Mouse (Mus musculus): ENCODE measurements around the gene 4931428F04Rik. TPM values are rescaled to one million over a fixed set of nuclear protein-coding genes. Genes with fewer than 3 reads are reported as not detected.
A peak's percentile ranks its signal among the peaks of the same experiment; 100 is the strongest.

The 4931428F04Rik gene
- polyA plus RNA-seq, 1 experiment from 2014 or later = 10.5 TPM

DNA sequence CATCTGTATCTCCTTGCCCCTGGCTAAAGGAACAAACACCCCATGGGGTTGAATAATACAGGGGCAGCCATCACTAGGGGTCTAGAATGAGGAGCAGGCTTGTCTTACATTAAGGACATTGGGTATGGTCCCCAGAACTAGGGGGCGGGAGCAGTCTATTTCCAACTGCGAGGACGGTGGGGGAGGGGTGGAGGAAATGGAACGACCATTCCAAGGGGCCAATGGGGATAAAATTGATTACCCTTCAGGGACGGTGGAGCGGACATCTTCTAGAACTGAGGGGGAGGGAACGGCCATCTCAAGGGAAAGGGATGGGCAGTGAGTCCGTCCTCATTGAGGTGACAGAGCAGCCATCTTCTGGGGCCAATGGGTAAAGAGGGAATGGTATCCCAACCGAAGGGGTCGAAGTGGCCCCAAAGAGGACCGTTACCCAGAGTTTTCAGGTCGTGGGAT, 36.0 kb upstream of the 4931428F04Rik start:
- Histone ChIP-seq H3K4me3 (ENCODE audit: low read length) (peak overlapping the region; percentile 94), H3K9ac (replicated peaks; ENCODE audit: low read length) (peak overlapping the region; percentile 90), H3K9me3 (ENCODE audit: low read length) (no peaks in the 10 kb centered on the region), H3K27ac (ENCODE audit: low read length) (peak overlapping the region; percentile 71), H3K36me3 (ENCODE audit: insufficient read depth, low read length) (peaks cover 37% of the 10 kb centered on the region), H3K27me3 (ENCODE audit: insufficient read depth, low read length) (no peaks in the 10 kb centered on the region), H3K4me2 (replicated peaks; ENCODE audit: low read depth, low read length) (peak overlapping the region; percentile 79), H3K4me1 (ENCODE audit: insufficient read depth, low read length) (peaks cover 18% of the 10 kb centered on the region)
- WGBS = 1% methylated on average over 12 of the region's 12 CpGs
- ATAC-seq (ENCODE audit: low FRiP score, low TSS enrichment) = peak; percentile 69

DNA sequence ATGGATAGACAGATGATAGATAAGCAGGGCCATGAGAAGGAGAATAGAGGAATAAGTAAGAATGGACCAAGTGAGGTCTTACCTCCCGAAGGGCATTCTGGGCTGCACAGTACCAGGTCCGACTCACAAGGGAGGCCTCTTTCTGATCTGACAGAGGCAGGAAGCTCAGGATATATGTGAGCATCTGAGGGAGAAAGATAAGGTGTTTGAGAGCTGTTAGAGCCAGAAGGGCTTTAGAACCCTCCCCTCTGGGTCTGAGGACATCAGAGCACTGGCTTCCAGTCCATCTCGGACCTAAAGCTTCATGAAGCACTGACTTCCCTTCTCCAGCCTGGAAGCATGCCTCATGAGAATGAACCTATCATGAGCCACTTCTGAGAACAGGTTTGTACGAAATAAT, 33.5 kb upstream of the 4931428F04Rik start:
- no peaks in the 10 kb centered on the region for H3K27me3 ChIP-seq (ENCODE audit: insufficient read depth, low read length)
- H3K9me3 ChIP-seq (ENCODE audit: low read length) = no peaks in the 10 kb centered on the region
- no peak overlapping the region for H3K9ac ChIP-seq (replicated peaks; ENCODE audit: low read length)
- H3K4me1 ChIP-seq (ENCODE audit: insufficient read depth, low read length) = peaks cover 18% of the 10 kb centered on the region
- no peak overlapping the region for H3K27ac ChIP-seq (ENCODE audit: low read length)
- H3K4me2 ChIP-seq (replicated peaks; ENCODE audit: low read depth, low read length) = no peak overlapping the region
- no peak overlapping the region for H3K4me3 ChIP-seq (ENCODE audit: low read length)
- WGBS = 84% methylated on average over 4 of the region's 4 CpGs
- no peak for ATAC-seq (ENCODE audit: low FRiP score, low TSS enrichment)
- peaks cover 15% of the 10 kb centered on the region for H3K36me3 ChIP-seq (ENCODE audit: insufficient read depth, low read length)

DNA sequence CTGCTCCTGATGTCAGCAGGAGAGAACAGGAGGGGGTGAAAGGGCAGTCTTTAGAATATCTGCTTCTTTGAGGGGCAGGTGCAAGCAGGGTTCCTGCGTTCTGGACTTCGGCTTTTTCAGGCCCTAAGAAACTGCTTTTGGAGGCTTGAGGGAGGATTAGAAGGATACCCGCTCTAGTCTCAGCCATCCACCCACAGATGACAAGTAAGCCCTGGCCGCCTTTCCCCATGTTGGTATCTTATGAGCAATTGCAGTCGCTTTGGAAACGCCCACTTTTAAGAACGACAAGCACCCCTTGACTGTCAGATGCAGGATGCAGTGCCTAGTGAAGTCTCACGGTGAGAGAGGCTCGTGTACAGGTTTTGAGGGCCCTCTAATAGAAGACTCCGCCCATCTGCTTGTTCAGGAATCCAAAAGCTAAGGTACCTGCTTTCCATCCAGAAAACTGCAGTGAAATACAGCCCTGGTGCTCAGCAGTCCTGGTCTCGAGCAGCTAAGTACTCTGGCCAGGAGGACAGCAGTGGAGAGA, 29.1 kb upstream of the 4931428F04Rik start:
- Histone ChIP-seq H3K36me3 (ENCODE audit: insufficient read depth, low read length) (peaks cover 36% of the 10 kb centered on the region), H3K4me2 (replicated peaks; ENCODE audit: low read depth, low read length) (no peak overlapping the region), H3K9ac (replicated peaks; ENCODE audit: low read length) (no peak overlapping the region), H3K4me3 (ENCODE audit: low read length) (no peak overlapping the region), H3K4me1 (ENCODE audit: insufficient read depth, low read length) (no peaks in the 10 kb centered on the region), H3K9me3 (ENCODE audit: low read length) (no peaks in the 10 kb centered on the region), H3K27ac (ENCODE audit: low read length) (no peak overlapping the region), H3K27me3 (ENCODE audit: insufficient read depth, low read length) (no peaks in the 10 kb centered on the region)
- 83% methylated on average over 11 of the region's 11 CpGs for WGBS
- ATAC-seq (ENCODE audit: low FRiP score, low TSS enrichment) = no peak

DNA sequence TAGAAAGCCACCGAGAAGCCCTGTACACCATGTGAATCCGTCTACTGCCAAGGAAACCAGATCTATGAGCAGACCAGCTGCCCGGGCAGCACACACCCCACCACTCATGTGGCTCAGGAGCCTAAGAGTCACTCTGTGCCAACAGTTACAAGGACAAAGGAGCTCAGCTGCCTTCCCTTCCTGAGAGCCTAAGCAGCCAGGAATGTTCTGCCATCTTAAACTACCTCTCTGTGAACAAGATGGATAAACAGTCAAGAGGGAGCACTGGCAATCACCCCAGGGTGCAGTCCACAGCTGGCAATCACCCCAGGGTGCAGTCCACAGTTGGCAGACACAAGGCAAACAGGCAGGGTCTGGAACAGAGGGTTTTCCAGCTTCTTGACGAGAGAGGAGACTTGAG, 28.3 kb upstream of the 4931428F04Rik start:
- H3K9ac ChIP-seq (replicated peaks; ENCODE audit: low read length) = no peak overlapping the region
- no peaks in the 10 kb centered on the region for H3K27me3 ChIP-seq (ENCODE audit: insufficient read depth, low read length)
- H3K9me3 ChIP-seq (ENCODE audit: low read length) = no peaks in the 10 kb centered on the region
- no peaks in the 10 kb centered on the region for H3K4me1 ChIP-seq (ENCODE audit: insufficient read depth, low read length)
- 87% methylated on average over 4 of the region's 4 CpGs for WGBS
- H3K4me3 ChIP-seq (ENCODE audit: low read length) = no peak overlapping the region
- H3K36me3 ChIP-seq (ENCODE audit: insufficient read depth, low read length) = peaks cover 40% of the 10 kb centered on the region
- ATAC-seq (ENCODE audit: low FRiP score, low TSS enrichment) = no peak
- H3K4me2 ChIP-seq (replicated peaks; ENCODE audit: low read depth, low read length) = no peak overlapping the region
- H3K27ac ChIP-seq (ENCODE audit: low read length) = no peak overlapping the region

DNA sequence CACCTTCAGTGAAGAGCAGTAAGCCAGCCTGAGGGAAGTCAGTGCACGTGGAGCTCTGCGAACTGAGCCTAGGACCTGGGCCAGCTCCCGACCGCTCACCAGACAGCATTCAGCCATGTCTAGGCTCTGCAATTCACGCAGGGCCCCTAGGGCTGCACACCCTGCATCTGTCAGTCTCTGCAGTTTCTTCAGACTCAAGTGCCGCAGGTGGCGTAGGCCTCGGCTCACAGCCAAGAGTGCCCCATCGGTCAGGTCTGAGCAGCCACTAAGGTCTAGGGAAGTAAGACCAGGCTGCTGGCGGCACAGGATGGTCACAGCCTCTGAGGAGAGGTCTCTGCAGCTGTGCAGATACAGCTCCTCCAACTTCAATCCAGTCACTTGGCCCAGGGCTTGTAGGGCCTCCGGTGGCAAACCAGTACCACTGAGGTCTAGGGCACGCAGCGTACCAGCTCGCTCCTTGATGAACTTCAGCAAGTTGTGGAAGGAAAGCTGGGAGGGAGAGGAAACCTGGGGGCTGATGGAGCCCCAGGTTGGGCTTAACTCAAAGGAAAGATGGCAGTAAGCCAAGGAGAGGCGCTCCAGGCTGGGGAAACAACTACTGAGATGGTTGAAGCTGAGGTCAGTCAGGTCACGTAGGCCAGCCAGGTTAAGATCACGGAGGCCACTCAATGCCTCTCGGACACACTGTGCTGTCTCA, 25.6 kb upstream of the 4931428F04Rik start:
- Histone ChIP-seq H3K27me3 (ENCODE audit: insufficient read depth, low read length) (no peaks in the 10 kb centered on the region), H3K4me1 (ENCODE audit: insufficient read depth, low read length) (no peaks in the 10 kb centered on the region), H3K36me3 (ENCODE audit: insufficient read depth, low read length) (peaks cover 48% of the 10 kb centered on the region), H3K9me3 (ENCODE audit: low read length) (no peaks in the 10 kb centered on the region), H3K27ac (ENCODE audit: low read length) (no peak overlapping the region), H3K4me2 (replicated peaks; ENCODE audit: low read depth, low read length) (no peak overlapping the region), H3K9ac (replicated peaks; ENCODE audit: low read length) (no peak overlapping the region), H3K4me3 (ENCODE audit: low read length) (no peak overlapping the region)
- ATAC-seq (ENCODE audit: low FRiP score, low TSS enrichment) = no peak
- WGBS = 88% methylated on average over 18 of the region's 18 CpGs

DNA sequence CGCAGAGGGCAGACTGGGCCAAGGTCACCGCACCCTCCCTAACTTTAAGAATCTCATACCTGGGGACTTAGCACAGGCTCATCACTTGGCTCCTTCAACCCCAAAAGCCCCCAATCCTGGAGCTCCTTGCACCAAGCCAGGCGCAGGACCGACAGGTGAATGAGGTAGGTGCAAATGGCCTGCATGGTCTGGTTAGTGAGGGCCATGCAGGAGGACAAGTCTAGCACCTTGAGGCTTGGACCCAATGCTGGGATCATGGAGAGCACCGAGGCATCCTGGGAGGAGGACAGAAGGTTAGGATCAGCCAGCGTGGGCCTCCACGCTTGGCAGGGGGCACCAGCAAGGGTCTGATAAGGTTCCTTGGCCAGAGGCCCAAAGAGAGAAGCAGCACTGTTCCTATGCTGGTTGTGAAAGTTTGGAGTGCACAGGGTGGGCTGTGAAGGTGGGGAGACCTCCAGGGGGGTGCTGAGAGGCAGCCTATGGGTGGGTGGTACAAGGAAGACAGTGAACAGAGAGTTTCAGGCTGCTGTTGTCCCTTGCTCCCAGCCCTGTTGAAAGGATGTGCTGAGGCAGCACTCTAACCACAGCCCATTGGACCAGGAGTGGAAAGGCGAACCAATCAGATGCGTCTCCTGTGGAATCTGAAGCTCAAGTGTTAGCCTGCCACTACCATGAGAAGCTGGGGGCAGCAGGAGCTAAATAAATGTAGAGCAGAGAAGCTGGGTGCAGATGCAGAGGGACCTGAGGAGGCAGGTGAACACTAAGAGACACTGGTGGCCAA, 24.1 kb upstream of the 4931428F04Rik start:
- Histone ChIP-seq H3K9ac (replicated peaks; ENCODE audit: low read length) (no peak overlapping the region), H3K4me2 (replicated peaks; ENCODE audit: low read depth, low read length) (no peak overlapping the region), H3K9me3 (ENCODE audit: low read length) (no peaks in the 10 kb centered on the region), H3K27ac (ENCODE audit: low read length) (no peak overlapping the region), H3K36me3 (ENCODE audit: insufficient read depth, low read length) (peaks cover 59% of the 10 kb centered on the region), H3K4me1 (ENCODE audit: insufficient read depth, low read length) (no peaks in the 10 kb centered on the region), H3K27me3 (ENCODE audit: insufficient read depth, low read length) (no peaks in the 10 kb centered on the region), H3K4me3 (ENCODE audit: low read length) (no peak overlapping the region)
- 84% methylated on average over 9 of the region's 9 CpGs for WGBS
- no peak for ATAC-seq (ENCODE audit: low FRiP score, low TSS enrichment)

DNA sequence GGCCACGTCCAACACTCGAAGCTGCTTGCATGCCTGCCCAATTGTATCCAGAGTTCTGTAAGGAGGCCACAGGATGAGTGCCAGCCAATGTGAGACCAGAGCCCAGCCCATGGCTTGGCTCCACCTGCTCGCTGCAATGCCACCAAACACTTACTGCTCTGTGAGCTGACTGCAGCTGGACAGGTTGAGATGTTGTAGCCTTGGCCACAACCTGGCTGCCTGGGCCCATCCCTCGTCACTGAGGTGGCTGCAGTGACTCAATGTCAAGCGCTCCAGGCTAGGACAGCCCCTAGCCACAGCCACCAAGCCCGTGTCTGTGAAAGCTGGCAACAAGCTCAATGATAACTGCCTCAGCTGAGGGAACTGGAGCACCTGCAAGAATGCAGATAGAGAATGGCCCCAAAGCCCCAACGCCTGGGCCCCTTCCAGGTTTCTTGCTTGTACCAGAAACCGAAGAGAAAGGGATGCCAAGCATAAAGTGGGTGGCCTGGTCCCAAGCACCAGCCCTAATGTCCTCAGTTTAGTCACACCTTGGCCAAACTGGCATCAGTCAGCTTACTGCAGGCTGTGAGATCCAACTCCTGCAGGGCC, 23.3 kb upstream of the 4931428F04Rik start:
- Histone ChIP-seq H3K4me1 (ENCODE audit: insufficient read depth, low read length) (no peaks in the 10 kb centered on the region), H3K4me2 (replicated peaks; ENCODE audit: low read depth, low read length) (no peak overlapping the region), H3K27me3 (ENCODE audit: insufficient read depth, low read length) (no peaks in the 10 kb centered on the region), H3K9me3 (ENCODE audit: low read length) (no peaks in the 10 kb centered on the region), H3K36me3 (ENCODE audit: insufficient read depth, low read length) (peaks cover 62% of the 10 kb centered on the region), H3K9ac (replicated peaks; ENCODE audit: low read length) (no peak overlapping the region), H3K4me3 (ENCODE audit: low read length) (no peak overlapping the region), H3K27ac (ENCODE audit: low read length) (no peak overlapping the region)
- ATAC-seq (ENCODE audit: low FRiP score, low TSS enrichment) = no peak
- 91% methylated on average over 8 of the region's 8 CpGs for WGBS

DNA sequence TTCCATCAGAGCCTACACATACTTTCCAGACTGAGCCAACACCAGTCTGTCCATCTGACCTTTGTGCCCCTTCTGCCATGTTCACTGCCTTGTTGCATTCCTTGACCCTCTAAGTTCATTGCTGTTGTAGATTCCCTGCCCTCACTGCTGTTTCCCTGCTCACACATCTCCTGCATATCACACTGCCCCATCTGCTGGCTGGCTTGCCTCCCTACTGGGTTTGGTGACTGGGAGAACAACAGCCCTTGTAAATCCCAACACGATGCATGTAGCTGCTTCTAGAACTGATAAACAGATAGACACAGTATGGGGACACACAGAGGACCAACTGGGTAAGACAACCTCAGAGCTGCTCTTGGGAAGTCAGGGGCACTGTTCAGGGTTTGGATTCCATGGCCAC, 22.1 kb upstream of the 4931428F04Rik start:
- Histone ChIP-seq H3K36me3 (ENCODE audit: insufficient read depth, low read length) (peaks cover 72% of the 10 kb centered on the region), H3K27ac (ENCODE audit: low read length) (no peak overlapping the region)

DNA sequence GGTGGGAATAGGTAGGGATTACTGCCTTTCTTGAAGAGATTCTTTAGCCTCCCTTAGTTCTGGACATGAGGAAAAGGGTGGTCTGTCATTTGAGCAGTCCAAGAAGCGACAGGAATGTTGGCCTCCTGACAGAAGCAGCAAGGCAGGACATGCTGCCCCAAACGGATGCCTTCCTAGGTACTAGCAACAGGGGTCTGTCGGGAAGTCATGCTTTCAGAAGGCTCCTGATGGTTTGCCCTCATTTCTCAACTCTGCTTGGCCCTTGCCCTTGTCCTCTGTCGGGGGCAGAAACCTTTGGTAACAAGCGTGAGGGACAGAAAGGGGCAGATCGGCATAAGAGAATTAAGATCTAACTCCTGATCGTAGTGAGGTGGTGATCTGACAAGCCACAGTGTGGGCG, 20.5 kb upstream of the 4931428F04Rik start:
- Histone ChIP-seq H3K4me2 (replicated peaks; ENCODE audit: low read depth, low read length) (no peak overlapping the region), H3K9me3 (ENCODE audit: low read length) (no peaks in the 10 kb centered on the region), H3K27me3 (ENCODE audit: insufficient read depth, low read length) (no peaks in the 10 kb centered on the region), H3K4me1 (ENCODE audit: insufficient read depth, low read length) (peaks cover 15% of the 10 kb centered on the region), H3K27ac (ENCODE audit: low read length) (no peak overlapping the region), H3K9ac (replicated peaks; ENCODE audit: low read length) (no peak overlapping the region), H3K36me3 (ENCODE audit: insufficient read depth, low read length) (peaks cover 68% of the 10 kb centered on the region), H3K4me3 (ENCODE audit: low read length) (no peak overlapping the region)
- WGBS = 77% methylated on average over 8 of the region's 8 CpGs
- ATAC-seq (ENCODE audit: low FRiP score, low TSS enrichment) = no peak

More for the DNA sequence above, 22.1 kb upstream of the 4931428F04Rik start:
- Histone ChIP-seq H3K4me2 (replicated peaks; ENCODE audit: low read depth, low read length) (no peak overlapping the region), H3K27me3 (ENCODE audit: insufficient read depth, low read length) (no peaks in the 10 kb centered on the region), H3K9me3 (ENCODE audit: low read length) (no peaks in the 10 kb centered on the region), H3K9ac (replicated peaks; ENCODE audit: low read length) (no peak overlapping the region), H3K4me3 (ENCODE audit: low read length) (no peak overlapping the region), H3K4me1 (ENCODE audit: insufficient read depth, low read length) (no peaks in the 10 kb centered on the region)
- ATAC-seq (ENCODE audit: low FRiP score, low TSS enrichment) = no peak
- WGBS = 77% methylated on average over 1 of the region's 1 CpGs

Measured in kidney, embryonic 16.5 days (tissue).